In genomic region chr16:30186701-30187270, GRCm38 (mm10) we compare ENCODE assay signal across 8 mouse cellular contexts.
A peak's percentile ranks its signal among the peaks of the same experiment; 100 is the strongest.
DNase-seq lines count a peak whose midpoint lies in the region; ATAC-seq lines count a peak whose summit lies in the region.

No protein-coding gene starts in this region.

- H3K4me2 ChIP-seq in embryonic facial prominence, embryonic 14.5 days (ENCODE audit: low read depth, low read length), result no peak overlapping the region
- no peak overlapping the region; the same call in 1 of the 2 replicates for H3K4me2 ChIP-seq in lung, embryonic 16.5 days (ENCODE audit: low read depth, low read length)
- no peak overlapping the region for H3K4me2 ChIP-seq in hindbrain, embryonic 13.5 days
- no peak overlapping the region for H3K4me2 ChIP-seq in forebrain, embryonic 16.5 days (ENCODE audit: low read length)

- H3K27ac ChIP-seq in embryonic facial prominence, embryonic 14.5 days (replicated peaks; ENCODE audit: low read depth, low read length), result peak overlapping the region; percentile 36; the same call in 1 of the 2 replicates
- H3K27ac ChIP-seq in lung, embryonic 16.5 days (ENCODE audit: low read length), result peak overlapping the region; percentile 89
- no peak overlapping the region for H3K27ac ChIP-seq in hindbrain, embryonic 13.5 days
- no peak overlapping the region for H3K27ac ChIP-seq in forebrain, embryonic 16.5 days (ENCODE audit: low read length)

- WGBS in embryonic facial prominence, embryonic 14.5 days, result 72% methylated on average over 10 of the region's 10 CpGs
- WGBS in lung, embryonic 16.5 days, result 30% methylated on average over 10 of the region's 10 CpGs
- WGBS in hindbrain, embryonic 13.5 days, result 80% methylated on average over 10 of the region's 10 CpGs
- WGBS in forebrain, embryonic 16.5 days, result 86% methylated on average over 10 of the region's 10 CpGs

- no peak overlapping the region for H3K4me3 ChIP-seq in embryonic facial prominence, embryonic 14.5 days (ENCODE audit: low read depth, low read length)
- no peak overlapping the region for H3K4me3 ChIP-seq in lung, embryonic 16.5 days (ENCODE audit: low read length)
- H3K4me3 ChIP-seq in hindbrain, embryonic 13.5 days, result no peak overlapping the region
- H3K4me3 ChIP-seq in forebrain, embryonic 16.5 days (replicated peaks; ENCODE audit: low read length), result no peak overlapping the region

- no peaks in the 10 kb centered on the region for H3K9me3 ChIP-seq in embryonic facial prominence, embryonic 14.5 days (ENCODE audit: control insufficient read depth, low read length)
- H3K9me3 ChIP-seq in lung, embryonic 16.5 days (ENCODE audit: control insufficient read depth, low read length), result no peaks in the 10 kb centered on the region
- no peaks in the 10 kb centered on the region for H3K9me3 ChIP-seq in hindbrain, embryonic 13.5 days
- H3K9me3 ChIP-seq in forebrain, embryonic 16.5 days (ENCODE audit: control insufficient read depth, low read length), result no peaks in the 10 kb centered on the region

- no peak for ATAC-seq in embryonic facial prominence, embryonic 14.5 days (ENCODE audit: low read depth)
- no peak for ATAC-seq in lung, embryonic 16.5 days (ENCODE audit: low read depth)
- no peak for ATAC-seq in hindbrain, embryonic 13.5 days (ENCODE audit: low FRiP score)
- no peak for ATAC-seq in forebrain, embryonic 16.5 days

- peaks cover 67% of the 10 kb centered on the region for H3K4me1 ChIP-seq in embryonic facial prominence, embryonic 14.5 days (ENCODE audit: control insufficient read depth, insufficient read depth, low read length)
- H3K4me1 ChIP-seq in lung, embryonic 16.5 days (replicated peaks; ENCODE audit: control insufficient read depth, insufficient read depth, low read length), result peaks cover 65% of the 10 kb centered on the region
- H3K4me1 ChIP-seq in hindbrain, embryonic 13.5 days (replicated peaks), result peaks cover 26% of the 10 kb centered on the region
- peaks cover 20% of the 10 kb centered on the region for H3K4me1 ChIP-seq in forebrain, embryonic 16.5 days (replicated peaks; ENCODE audit: control insufficient read depth, insufficient read depth, low read length)

- peak; percentile 52 for DNase-seq in retina, postnatal 1 day
- DNase-seq in retina, embryonic 14.5 days (ENCODE audit: low spot score), result no peak
- peak; percentile 60 for DNase-seq in embryonic facial prominence, embryonic 14.5 days (ENCODE audit: low spot score)
- peak; percentile 66 for DNase-seq in heart, postnatal 4 days
- no peak for DNase-seq in right cerebral cortex, adult 2 months (ENCODE audit: low spot score in 2 of 2)

- no peaks in the 10 kb centered on the region for H3K27me3 ChIP-seq in embryonic facial prominence, embryonic 14.5 days (replicated peaks; ENCODE audit: control insufficient read depth, insufficient read depth, low read length)
- H3K27me3 ChIP-seq in lung, embryonic 16.5 days (ENCODE audit: control insufficient read depth, insufficient read depth, low read depth, low read length), result no peaks in the 10 kb centered on the region
- H3K27me3 ChIP-seq in hindbrain, embryonic 13.5 days, result peaks cover 96% of the 10 kb centered on the region
- H3K27me3 ChIP-seq in forebrain, embryonic 16.5 days (replicated peaks; ENCODE audit: control insufficient read depth, insufficient read depth, low read length), result peaks cover 5% of the 10 kb centered on the region; the same call in 1 of the 2 replicates

- no peaks in the 10 kb centered on the region for H3K36me3 ChIP-seq in embryonic facial prominence, embryonic 14.5 days (ENCODE audit: control insufficient read depth, insufficient read depth, low read length)
- H3K36me3 ChIP-seq in lung, embryonic 16.5 days (ENCODE audit: control insufficient read depth, insufficient read depth, low read length), result no peaks in the 10 kb centered on the region
- H3K36me3 ChIP-seq in hindbrain, embryonic 13.5 days, result no peaks in the 10 kb centered on the region
- H3K36me3 ChIP-seq in forebrain, embryonic 16.5 days (ENCODE audit: control insufficient read depth, insufficient read depth), result no peaks in the 10 kb centered on the region

- no peak overlapping the region for H3K9ac ChIP-seq in embryonic facial prominence, embryonic 14.5 days (ENCODE audit: low read depth, low read length)
- H3K9ac ChIP-seq in lung, embryonic 16.5 days (ENCODE audit: low read length), result peak overlapping the region; percentile 31; the same call in 1 of the 2 replicates
- no peak overlapping the region for H3K9ac ChIP-seq in hindbrain, embryonic 13.5 days
- no peak overlapping the region for H3K9ac ChIP-seq in forebrain, embryonic 16.5 days (replicated peaks; ENCODE audit: low read depth, low read length)

Comparison
In these comparisons a context has a peak if more than half of its experiments do, and no peak if none do; other contexts are left out.
1. DNase-seq: peak in retina, postnatal 1 day (single experiment), embryonic facial prominence, embryonic 14.5 days (single experiment) and heart, postnatal 4 days (single experiment); none in retina, embryonic 14.5 days (single experiment) and right cerebral cortex, adult 2 months (0 of 2).
2. H3K27ac ChIP-seq: peak in embryonic facial prominence, embryonic 14.5 days (single experiment) and lung, embryonic 16.5 days (single experiment); none in hindbrain, embryonic 13.5 days (single experiment) and forebrain, embryonic 16.5 days (single experiment).